Mouse (Mus musculus): ENCODE data around the gene Bmpr1b. TPM values are rescaled to one million over a fixed set of nuclear protein-coding genes. Genes with fewer than 3 reads are reported as not detected.

The Bmpr1b gene
- 0.02 TPM in 1 of 2 replicates, not detected in the other for polyA plus RNA-seq (2012; rRNA removed; ENCODE audit: low replicate concordance)

DNA sequence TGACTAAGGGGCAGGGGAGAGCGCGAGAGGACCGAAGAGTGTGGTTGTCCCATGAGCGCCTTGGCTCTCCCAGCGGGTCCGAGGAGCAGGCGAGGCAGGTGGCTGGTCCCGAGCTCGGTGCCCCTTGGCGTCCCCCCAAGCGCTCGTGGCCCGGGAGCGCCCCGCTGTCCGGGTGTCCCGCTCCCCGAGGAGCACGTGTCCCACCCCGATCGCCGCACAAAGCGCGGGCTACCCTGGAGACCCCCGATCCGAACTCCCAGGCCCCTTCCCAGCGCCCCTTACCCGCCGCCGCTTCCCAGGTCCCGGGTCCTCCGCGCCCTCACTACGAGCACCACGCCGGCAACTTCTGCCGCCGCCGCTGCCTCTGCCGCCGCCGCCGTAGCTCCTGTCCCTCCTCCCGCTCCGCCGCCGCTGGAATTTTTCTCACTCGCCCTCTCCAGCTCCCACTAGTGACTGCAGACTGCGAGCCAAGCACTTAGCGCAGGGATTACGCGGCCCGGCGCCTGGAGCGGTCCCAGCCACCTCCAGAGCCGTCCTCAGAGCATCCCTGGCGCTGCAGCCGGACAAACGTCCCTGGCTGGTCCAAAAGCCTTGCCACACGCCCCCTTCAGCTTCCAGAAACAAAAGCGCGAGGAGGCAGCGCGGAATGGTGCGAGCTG lies at the start of gene Bmpr1b:
TSS of gene Bmpr1b (minus strand) at position 563 of the 659 bp plus-strand sequence.

Other genes with a start within 250 kb of the Bmpr1b start
- gene Pdlim5, start 226.3 kb upstream of the Bmpr1b start, polyA plus RNA-seq (2012; rRNA removed; ENCODE audit: low replicate concordance) = 40.6 and 49.9 TPM in 2 replicates

Data from duodenum, adult 2 months (tissue).